Mouse (Mus musculus) pancreas, adult 10 weeks (tissue): ENCODE results near the gene BC024978. TPM values are rescaled to one million over a fixed set of nuclear protein-coding genes. Genes with fewer than 3 reads are reported as not detected.

Experiments used
- polyA plus RNA-seq: library from polyadenylated mRNA; stranded (reverse); fragments of 350-450 nt; fragmentation: Illumina TruSeq; extraction: RNeasy Lipid Tissue Mini Kit (QIAGEN cat#74804); gene quantifications from one replicate; pipeline ENCODE4 v1.2.3, GENCODE M21; 2015; ENCODE audit warnings: low read depth, low replicate concordance; ENCODE audit not compliant: insufficient read depth

The BC024978 gene
- 4.9 TPM for polyA plus RNA-seq

DNA sequence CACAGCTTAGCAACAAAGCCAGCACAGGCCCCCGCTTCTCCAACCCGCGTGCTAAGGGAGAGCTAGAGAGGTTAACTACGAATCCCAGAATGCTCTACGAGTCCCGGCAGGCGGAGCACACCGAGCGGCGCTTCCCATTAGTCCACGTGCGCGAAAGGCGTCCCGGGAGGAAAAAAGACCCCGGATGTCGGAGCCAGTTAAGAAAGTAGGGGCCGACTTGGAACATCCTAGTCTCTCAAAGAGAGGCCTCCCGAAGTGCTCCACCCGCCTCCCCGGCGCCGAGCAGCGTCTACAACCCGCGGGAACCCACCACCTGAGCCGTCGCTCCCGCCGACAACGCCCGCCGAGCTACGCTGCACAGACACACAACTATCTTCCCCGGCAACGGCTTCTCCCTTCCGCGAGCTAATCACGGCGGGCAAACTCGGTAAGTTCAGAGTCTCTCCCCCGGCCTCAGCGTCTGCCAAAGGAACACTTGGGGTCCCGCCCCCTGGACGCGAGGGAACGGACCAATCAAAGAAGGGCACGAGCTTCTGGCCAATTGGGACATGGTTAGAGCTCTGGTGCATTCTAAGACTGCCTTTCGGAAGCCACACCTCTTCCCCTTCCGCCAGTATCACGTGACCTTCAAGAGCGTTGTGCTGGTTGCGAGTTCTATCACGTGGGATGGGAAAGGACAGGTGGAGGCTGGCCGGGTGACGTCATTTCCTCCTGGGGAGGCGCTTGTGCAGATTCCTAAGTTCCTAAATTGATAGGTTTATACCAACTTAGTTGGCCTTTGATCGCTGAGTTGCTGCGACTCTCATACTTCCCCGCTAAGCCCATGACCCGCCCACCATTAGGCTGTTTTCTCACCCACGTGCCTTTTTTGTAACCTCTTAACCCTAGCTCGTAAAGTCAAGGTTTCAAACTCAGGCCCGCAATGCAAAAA lies at the start of gene BC024978, which contains the start of gene Snrpa:
TSS of gene BC024978 (plus strand) at position 101 of the 931 bp plus-strand sequence.
TSS of gene Snrpa (minus strand) at position 591 of the 931 bp plus-strand sequence.

GRCm38 (mm10) chr7:27153205-27153764 lies 42.3 kb upstream of the BC024978 start, which contains the start of gene Cyp2t4:
Cyp2t4 (plus strand) TSS chr7:27153714.

DNA sequence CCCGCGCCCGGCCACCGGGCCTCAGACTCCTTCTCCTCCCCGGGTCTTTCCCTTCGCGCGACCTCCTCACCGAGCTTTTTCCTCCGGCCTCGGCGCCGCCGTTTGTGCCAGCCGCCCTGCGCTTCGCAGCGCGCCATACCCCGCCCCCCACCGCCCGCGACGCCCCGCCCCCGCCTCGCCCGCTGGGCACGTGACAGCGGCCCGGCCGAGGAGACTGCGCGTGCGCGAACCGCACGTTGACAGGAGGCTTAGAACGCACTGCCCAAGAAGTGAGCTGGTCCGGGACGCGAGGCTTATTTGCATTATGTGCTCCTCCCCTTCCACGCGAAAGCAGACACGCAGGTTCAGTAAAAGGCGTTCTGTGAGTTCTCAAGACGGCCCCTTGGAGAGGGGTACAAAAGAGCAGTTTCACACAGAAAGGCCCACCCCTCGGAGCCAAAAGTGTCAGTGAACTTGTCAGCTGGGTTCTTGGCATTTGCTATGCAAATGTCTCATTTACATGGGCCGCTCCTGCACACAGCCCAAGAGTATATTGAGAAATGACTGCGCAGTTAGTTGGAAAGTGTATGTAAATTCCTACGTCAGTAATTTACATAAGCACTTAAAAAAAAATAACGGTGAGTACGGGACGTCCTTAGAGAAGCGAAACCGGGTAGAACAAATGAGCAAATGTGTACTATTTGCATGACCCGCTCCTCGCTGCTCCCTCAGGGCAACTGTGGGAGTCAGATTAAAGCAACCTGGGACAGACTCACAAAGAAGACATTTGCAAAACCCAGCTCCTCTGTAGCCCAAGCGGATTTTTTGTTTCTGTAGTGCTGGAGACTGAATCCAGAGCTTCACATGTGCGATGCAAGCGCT lies 28.7 kb upstream of the BC024978 start, which contains the start of gene Egln2:
TSS of gene Egln2 (minus strand) at position 189 of the 861 bp plus-strand sequence.

GRCm38 (mm10) chr7:27178324-27179216 lies 17.0 kb upstream of the BC024978 start, which contains the start of gene Rab4b:
Rab4b (minus strand) TSS chr7:27178896.

DNA sequence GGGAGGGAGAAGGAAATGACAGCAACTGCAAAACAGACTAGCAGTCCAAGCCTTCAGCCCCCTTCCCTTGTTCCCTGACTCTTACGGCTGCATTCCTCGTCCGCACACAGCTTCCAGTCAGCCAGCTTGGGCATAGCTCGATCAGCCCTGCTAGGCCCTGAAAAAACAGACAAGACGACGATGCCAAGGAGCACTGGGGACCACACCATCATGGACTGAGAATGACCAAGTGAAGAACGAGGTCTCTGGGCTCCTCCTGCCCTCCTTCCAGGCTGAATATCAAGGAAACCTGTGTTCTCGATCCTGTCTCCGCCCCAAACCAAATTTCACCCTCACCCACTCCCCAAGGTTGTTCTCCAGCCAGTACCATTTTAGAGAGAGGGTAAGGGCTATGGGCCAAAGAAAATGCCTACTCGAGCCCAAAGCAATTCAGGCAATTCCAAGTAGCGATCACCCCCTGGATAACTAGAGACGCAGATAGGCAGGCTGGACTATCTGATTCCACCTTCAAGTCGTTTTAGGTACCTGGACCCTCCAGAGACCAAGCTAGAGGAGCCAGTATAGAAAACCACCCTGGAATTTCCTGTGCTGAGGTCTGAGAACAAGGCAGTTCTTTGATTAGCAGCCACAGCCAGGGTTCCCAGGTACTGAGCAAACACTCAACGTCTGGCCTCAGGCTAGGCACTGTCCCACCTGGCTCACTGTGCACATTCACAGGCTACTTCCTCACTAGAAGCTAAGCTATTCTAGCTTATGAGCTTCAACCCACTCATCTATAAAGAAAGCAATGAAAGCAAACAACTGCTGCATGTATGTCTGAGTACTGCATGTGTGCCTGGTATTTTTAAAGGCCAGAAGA lies 14.5 kb upstream of the BC024978 start, which contains the start of the genes Gm21983 and Mia:
TSS of gene Gm21983 (minus strand) at position 250 of the 859 bp plus-strand sequence.
TSS of gene Mia (minus strand) at position 321 of the 859 bp plus-strand sequence.

DNA sequence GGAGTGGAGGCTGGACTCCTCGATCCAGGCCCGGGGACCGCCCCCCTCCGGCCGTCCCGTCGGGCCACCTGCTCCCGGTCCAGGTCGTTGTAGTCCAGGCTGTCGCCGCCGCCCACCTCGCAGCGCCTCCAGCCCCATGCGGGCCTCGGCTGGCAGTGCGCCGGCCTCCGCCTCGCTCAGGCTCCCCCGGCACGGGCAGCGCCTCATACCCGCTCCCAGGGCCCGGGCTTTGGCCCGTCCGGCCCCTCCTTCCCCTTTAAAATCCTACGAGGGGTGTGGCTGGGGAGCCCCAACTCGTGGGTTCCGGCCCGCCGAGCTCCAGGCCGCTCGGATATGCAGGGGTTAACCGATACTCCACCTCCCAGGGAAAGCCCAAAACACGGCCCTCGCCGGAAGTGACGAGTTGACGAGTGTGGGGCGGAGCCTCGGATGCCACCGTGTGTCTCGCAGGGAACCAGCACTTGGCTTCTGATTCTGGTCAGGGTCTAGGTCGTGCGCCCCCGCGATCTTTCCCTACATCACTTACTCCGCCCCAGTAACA lies 32.8 kb downstream of the BC024978 start, which contains the start of gene Itpkc:
TSS of gene Itpkc (minus strand) at position 381 of the 541 bp plus-strand sequence.

GRCm38 (mm10) chr7:27232781-27233281 lies 37.2 kb downstream of the BC024978 start, which contains the start of gene Coq8b:
Coq8b (plus strand) TSS chr7:27233023.

GRCm38 (mm10) chr7:27258205-27258899 lies 62.8 kb downstream of the BC024978 start, which contains the start of gene Numbl:
Numbl (plus strand) TSS chr7:27258433.

Other genes starting within 250 kb of the BC024978 start
- gene Cyp2a12, start 166.7 kb upstream of the BC024978 start, polyA plus RNA-seq, result not detected
- 1.2 TPM for gene Cyp2f2, start 75.9 kb upstream of the BC024978 start, polyA plus RNA-seq
- gene Cyp2t4, start 42.1 kb upstream of the BC024978 start, polyA plus RNA-seq, result not detected
- 21.7 TPM for gene Egln2, start 29.0 kb upstream of the BC024978 start, polyA plus RNA-seq
- gene Rab4b, start 16.9 kb upstream of the BC024978 start, polyA plus RNA-seq, result 15.1 TPM
- not detected for gene Gm21983, start 14.7 kb upstream of the BC024978 start, polyA plus RNA-seq
- gene Mia, start 14.6 kb upstream of the BC024978 start, polyA plus RNA-seq, result not detected
- gene Snrpa, start 490 bp downstream of the BC024978 start, polyA plus RNA-seq, result 27.5 TPM
- 2.8 TPM for gene Itpkc, start 32.9 kb downstream of the BC024978 start, polyA plus RNA-seq
- gene Coq8b, start 37.2 kb downstream of the BC024978 start, polyA plus RNA-seq, result 10.6 TPM
- 4.9 TPM for gene Numbl, start 62.7 kb downstream of the BC024978 start, polyA plus RNA-seq
- gene Ltbp4, start 141.9 kb downstream of the BC024978 start, polyA plus RNA-seq, result 121 TPM
- 11.7 TPM for gene Shkbp1, start 160.2 kb downstream of the BC024978 start, polyA plus RNA-seq
- not detected for gene Gm20479, start 161.6 kb downstream of the BC024978 start, polyA plus RNA-seq